Mouse (Mus musculus) stomach, embryonic 14.5 days (tissue): ENCODE data around the gene Hyal3. TPM values are rescaled to one million over a fixed set of nuclear protein-coding genes. Genes with fewer than 3 reads are reported as not detected.

Experiments used
- ATAC-seq: fragments of 200-750 bp; cut with Nextera tagmentation; 2 replicates; pipeline ENCODE4 v1.8.0; 2017; ENCODE audit warnings: low read depth, moderate TSS enrichment; ENCODE audit not compliant: insufficient number of reproducible peaks, insufficient read depth, low FRiP score
- H3K27ac ChIP-seq: fragments of 300-500 bp; sonication (generic); 2 replicates; pipeline ENCODE4 v1.5.1; 2014; ENCODE audit warnings: mild to moderate bottlenecking, low read length, moderate library complexity, mixed read lengths
- H3K27me3 ChIP-seq: fragments of 300-500 bp; sonication (generic); 2 replicates; pipeline ENCODE4 v1.6.1; 2014; ENCODE audit warnings: low read length, control low read depth, mixed read lengths; ENCODE audit not compliant: control insufficient read depth, insufficient read depth
- H3K36me3 ChIP-seq: fragments of 300-500 bp; sonication (generic); 2 replicates; pipeline ENCODE4 v1.6.1; 2014; ENCODE audit warnings: mild to moderate bottlenecking, control low read depth, low read length, moderate library complexity, mixed read lengths; ENCODE audit not compliant: control insufficient read depth, insufficient read depth
- H3K4me1 ChIP-seq: fragments of 300-500 bp; sonication (generic); 2 replicates; pipeline ENCODE4 v1.6.1; 2014; ENCODE audit warnings: low read length, control low read depth, mixed read lengths; ENCODE audit not compliant: control insufficient read depth, insufficient read depth
- H3K4me2 ChIP-seq: fragments of 300-500 bp; sonication (generic); replicated peaks from 2 replicates; pipeline ENCODE4 v1.6.1; 2014; ENCODE audit warnings: low read depth, low read length, control low read depth
- H3K4me3 ChIP-seq: fragments of 300-500 bp; sonication (generic); 2 replicates; pipeline ENCODE4 v1.5.1; 2014; ENCODE audit warnings: low read depth, low read length, control low read depth
- H3K9ac ChIP-seq: fragments of 300-500 bp; sonication (generic); replicated peaks from 2 replicates; pipeline ENCODE4 v1.6.1; 2014; ENCODE audit warnings: low read depth, mild to moderate bottlenecking, control low read depth, low read length, moderate library complexity, mixed read lengths
- H3K9me3 ChIP-seq: fragments of 300-500 bp; sonication (generic); 2 replicates; pipeline ENCODE4 v1.6.1; 2016; ENCODE audit warnings: low read depth, low read length, control low read depth; ENCODE audit not compliant: control insufficient read depth
- WGBS: fragments of 180-500 bp; shearing (Covaris S2); extraction: QIAGEN DNeasy Blood & Tissue Kit; methylation state at CpG from one replicate; pipeline ENCODE4 v1.1.7; 2014; 5-methylcytosine and 5-hydroxymethylcytosine counted together
- polyA plus RNA-seq: library from polyadenylated mRNA; unstranded; fragments of >200 nt; fragmentation: Nextera tagmentation; extraction: Ambion mirVana; gene quantifications from 2 replicates; pipeline ENCODE4 v1.2.1, GENCODE M21; 2014

Gene Hyal3
- polyA plus RNA-seq, 1 experiment from 2014 or later, result 1.4 TPM

DNA sequence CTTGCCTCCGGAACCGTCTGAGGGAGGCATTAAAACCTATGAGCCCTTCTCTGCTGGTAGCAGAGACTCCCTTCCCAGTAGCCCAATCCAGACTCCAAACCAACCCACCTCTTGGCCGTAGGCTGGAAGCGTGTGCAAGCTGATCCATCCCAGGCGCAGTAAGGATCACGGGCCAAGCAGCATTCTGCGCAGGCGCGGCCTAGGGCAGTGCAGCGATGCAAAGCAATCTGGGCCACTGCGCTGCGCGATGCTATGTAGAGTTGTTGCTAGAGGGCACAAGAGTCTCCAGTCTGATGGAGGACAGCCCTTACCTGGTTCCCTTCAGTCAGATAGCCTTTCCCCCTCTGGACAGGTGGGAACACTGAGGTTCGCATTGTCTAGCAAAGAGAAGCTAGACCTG lies 19.2 kb downstream of the Hyal3 start:
- Histone ChIP-seq H3K9ac (no peak overlapping the region), H3K4me1 (0 out of 2 replicates have a peak, but pooled peaks cover 8% of the 10 kb centered on the region), H3K27ac (no peak overlapping the region), H3K36me3 (0 out of 2 replicates have a peak, but pooled peaks cover 3% of the 10 kb centered on the region), H3K9me3 (no peaks in the 10 kb centered on the region), H3K4me2 (no peak overlapping the region), H3K27me3 (no peaks in the 10 kb centered on the region), H3K4me3 (no peak overlapping the region)
- no peak for ATAC-seq
- 65% methylated on average over 14 of the region's 14 CpGs for WGBS

DNA sequence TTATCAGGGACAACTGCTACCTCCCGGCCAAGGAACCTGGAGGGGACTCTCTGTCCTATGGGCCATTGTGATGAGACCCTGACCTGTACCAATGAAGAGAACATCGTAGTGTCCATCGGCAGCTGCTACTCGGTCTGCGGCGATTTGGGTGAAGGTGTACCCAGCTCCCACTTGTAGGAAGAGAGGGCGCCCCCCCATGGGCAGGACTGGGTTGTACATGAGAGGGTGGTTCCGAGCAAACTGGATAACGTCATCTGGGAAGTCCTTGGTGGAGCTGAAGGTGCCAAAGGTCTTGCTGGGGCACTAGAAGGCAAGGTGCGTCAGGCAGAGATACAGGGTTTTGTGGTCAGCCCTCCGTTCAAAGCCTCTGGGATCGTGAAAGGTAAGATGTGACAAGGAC lies 20.1 kb downstream of the Hyal3 start:
- Histone ChIP-seq H3K27me3 (no peaks in the 10 kb centered on the region), H3K36me3 (0 out of 2 replicates have a peak, but pooled peaks cover 3% of the 10 kb centered on the region), H3K4me2 (no peak overlapping the region), H3K4me3 (no peak overlapping the region), H3K9ac (no peak overlapping the region), H3K27ac (no peak overlapping the region), H3K4me1 (0 out of 2 replicates have a peak, but pooled peaks cover 8% of the 10 kb centered on the region), H3K9me3 (no peaks in the 10 kb centered on the region)
- WGBS, result 77% methylated on average over 12 of the region's 12 CpGs
- no peak for ATAC-seq

DNA sequence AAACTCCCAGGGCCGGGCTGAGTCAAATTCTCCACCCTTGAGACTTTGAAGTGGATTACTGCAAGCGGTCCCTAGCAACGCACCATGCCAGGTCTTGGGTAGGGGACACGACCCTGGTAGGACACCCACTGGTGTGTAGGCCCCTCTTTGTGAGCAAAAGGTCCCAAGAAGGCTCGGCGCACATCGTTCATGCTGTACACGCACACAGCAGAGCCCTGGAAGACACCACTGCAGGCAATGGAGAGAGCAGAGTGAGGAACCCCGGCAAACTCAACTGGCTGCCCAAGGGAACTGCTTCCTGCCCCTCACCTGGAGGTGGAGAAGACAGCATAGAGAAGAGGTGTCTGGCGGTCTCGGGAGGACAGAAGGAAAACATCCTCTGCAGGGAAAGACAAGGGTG lies 20.7 kb downstream of the Hyal3 start:
- Histone ChIP-seq H3K4me1 (peaks cover 9% of the 10 kb centered on the region; the same call in 1 of the 2 replicates), H3K27ac (no peak overlapping the region), H3K36me3 (no peaks in the 10 kb centered on the region), H3K9me3 (no peaks in the 10 kb centered on the region), H3K4me3 (no peak overlapping the region), H3K27me3 (no peaks in the 10 kb centered on the region), H3K9ac (no peak overlapping the region), H3K4me2 (no peak overlapping the region)
- no peak for ATAC-seq
- 85% methylated on average over 11 of the region's 11 CpGs for WGBS

DNA sequence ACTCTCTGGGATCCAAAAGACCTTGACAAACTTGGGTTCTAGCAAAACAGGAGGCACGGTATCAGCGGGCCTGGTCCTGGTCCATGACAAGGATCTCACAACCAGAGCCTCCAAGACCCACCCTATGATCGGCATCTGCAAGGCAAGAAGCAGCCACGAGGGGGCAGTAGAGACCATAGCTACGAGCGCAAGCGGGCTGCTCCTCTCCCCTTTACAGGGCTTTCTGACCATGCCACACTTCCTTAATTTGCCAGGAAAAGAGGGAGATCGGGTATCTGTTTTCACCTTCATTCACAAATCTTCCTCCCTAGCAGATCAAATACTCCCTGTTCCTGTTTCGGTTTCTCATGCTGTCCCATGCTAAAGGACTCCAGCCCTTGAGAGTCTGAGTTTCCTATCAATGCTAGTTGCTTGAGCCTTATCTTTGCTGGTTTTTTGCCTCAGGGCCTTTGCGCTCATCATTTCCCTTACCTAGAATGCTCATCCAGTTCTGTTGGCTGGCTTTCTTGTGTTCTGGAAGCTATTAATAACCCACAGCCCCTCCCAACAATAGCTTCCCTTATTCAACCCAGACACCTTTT lies 21.5 kb downstream of the Hyal3 start:
- Histone ChIP-seq H3K4me3 (no peak overlapping the region), H3K9me3 (no peaks in the 10 kb centered on the region), H3K4me1 (peaks cover 17% of the 10 kb centered on the region; the same call in 1 of the 2 replicates), H3K9ac (no peak overlapping the region; the same call in 1 of the 2 replicates), H3K4me2 (no peak overlapping the region), H3K36me3 (no peaks in the 10 kb centered on the region), H3K27me3 (no peaks in the 10 kb centered on the region), H3K27ac (no peak overlapping the region)
- no peak for ATAC-seq
- WGBS, result 11% methylated on average over 10 of the region's 10 CpGs

DNA sequence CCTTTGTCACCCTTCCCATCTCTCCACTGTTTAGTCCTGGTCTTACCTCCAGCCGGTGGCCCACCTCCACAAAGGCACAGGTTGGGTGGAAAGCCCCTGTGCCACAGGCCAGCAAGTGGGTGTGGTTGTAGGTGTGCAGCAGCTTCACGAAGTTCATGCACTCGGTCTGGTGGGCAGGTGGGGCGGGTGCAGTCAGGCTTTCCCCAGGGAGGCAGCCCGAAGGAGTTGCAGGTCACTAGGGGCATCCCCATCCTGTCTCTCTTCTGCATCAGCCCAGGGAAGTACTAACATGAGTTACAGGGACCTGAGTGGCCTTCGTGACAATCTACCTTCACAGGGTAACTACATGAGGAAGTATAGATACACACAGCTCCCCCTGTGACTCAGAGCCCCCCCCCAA lies 22.6 kb downstream of the Hyal3 start:
- peaks cover 22% of the 10 kb centered on the region; the same call in 1 of the 2 replicates for H3K4me1 ChIP-seq
- no peak overlapping the region for H3K9ac ChIP-seq
- H3K4me2 ChIP-seq, result no peak overlapping the region
- no peak overlapping the region for H3K4me3 ChIP-seq
- WGBS, result 68% methylated on average over 6 of the region's 6 CpGs
- no peaks in the 10 kb centered on the region for H3K36me3 ChIP-seq
- no peaks in the 10 kb centered on the region for H3K9me3 ChIP-seq
- ATAC-seq, result no peak
- no peak overlapping the region for H3K27ac ChIP-seq
- no peaks in the 10 kb centered on the region for H3K27me3 ChIP-seq

DNA sequence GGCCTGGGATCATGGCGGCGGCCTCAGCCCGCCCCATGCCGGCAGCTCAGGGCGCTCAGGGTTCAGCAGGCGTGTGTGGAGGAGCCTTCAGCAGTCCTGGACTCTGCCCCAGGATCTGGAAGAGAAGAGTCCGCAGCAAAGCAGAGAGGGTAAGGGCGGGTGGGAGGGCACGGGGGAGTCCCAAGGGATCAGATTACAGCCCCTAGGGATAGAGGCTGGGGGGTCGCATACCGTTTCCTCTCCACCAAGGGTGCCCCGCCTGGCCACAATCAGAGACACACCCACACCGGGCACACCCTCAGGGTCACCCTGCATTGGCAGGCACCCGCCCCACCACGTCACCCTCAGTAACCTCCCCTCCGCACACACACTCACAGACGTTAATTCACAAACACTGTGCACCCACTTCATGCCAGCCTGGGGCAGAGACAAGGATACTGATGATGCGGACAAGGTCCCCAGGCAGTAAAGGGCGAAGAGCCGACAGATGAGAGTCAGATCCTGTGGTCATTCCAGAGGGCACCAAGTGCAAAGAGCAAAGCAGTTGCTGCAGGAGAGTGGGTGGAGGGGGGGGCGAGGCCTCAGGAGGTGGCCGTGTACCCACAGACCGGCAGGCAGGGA lies 24.5 kb downstream of the Hyal3 start:
- H3K9ac ChIP-seq, result no peak overlapping the region

DNA sequence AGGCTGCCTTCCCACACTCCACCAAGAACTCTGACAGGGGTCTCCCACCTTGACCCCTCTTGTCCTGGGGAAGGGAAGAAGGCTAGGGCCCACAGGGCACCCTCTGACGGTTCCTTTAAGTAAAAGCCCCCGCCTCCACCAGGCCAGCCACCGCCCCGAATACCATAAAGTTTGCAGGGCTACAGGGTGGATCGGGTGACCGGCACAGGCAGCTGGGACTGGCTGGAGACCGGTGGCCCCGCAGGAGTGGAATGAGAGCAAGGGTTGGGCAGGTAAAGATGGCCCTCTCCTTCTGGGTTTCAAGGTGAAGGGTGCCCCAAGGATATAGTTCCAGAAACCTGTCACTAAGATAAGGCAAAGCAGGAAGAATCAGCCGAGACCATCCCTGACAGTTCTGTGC lies 26.0 kb downstream of the Hyal3 start:
- Histone ChIP-seq H3K4me2 (peak overlapping the region; percentile 22; the same call in 1 of the 2 replicates), H3K27me3 (no peaks in the 10 kb centered on the region), H3K4me3 (no peak overlapping the region), H3K9me3 (no peaks in the 10 kb centered on the region), H3K36me3 (no peaks in the 10 kb centered on the region), H3K4me1 (peaks cover 36% of the 10 kb centered on the region; the same call in 1 of the 2 replicates), H3K9ac (no peak overlapping the region), H3K27ac (peak overlapping the region; percentile 56; the same call in 1 of the 2 replicates)
- 12% methylated on average over 9 of the region's 9 CpGs for WGBS
- no peak for ATAC-seq

More for the DNA sequence above, 24.5 kb downstream of the Hyal3 start:
- peaks cover 31% of the 10 kb centered on the region; the same call in 1 of the 2 replicates for H3K4me1 ChIP-seq
- ATAC-seq, result peak; percentile 54
- H3K36me3 ChIP-seq, result no peaks in the 10 kb centered on the region
- H3K4me3 ChIP-seq, result peak overlapping the region; percentile 20
- 31% methylated on average over 23 of the region's 23 CpGs for WGBS
- peak overlapping the region; percentile 37 for H3K4me2 ChIP-seq
- no peaks in the 10 kb centered on the region for H3K27me3 ChIP-seq
- H3K27ac ChIP-seq, result peak overlapping the region; percentile 64
- no peaks in the 10 kb centered on the region for H3K9me3 ChIP-seq

DNA sequence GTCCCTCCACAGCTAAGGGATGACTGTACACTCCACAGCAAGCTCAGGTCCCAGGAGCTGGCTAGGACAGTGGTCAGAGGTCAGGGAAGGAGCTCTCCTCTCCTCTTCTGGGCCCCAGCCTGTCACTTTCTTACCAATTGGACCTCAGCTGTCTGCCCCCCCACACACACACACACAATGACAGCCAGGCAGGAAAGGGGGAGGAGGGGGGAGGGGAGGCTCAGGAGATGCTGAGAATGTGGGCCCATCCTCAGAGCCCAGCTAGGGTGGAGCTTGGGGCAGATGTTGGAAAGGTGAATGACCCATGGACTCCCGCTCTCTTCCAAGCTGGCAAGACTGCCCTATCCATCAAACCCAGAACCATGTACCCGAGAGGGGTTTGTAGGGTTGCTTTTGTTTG lies 26.4 kb downstream of the Hyal3 start:
- Histone ChIP-seq H3K36me3 (no peaks in the 10 kb centered on the region), H3K27ac (no peak overlapping the region), H3K9me3 (no peaks in the 10 kb centered on the region), H3K27me3 (no peaks in the 10 kb centered on the region), H3K4me1 (peaks cover 38% of the 10 kb centered on the region; the same call in 1 of the 2 replicates), H3K4me3 (no peak overlapping the region), H3K4me2 (peak overlapping the region; percentile 22; the same call in 1 of the 2 replicates), H3K9ac (no peak overlapping the region)
- 55% methylated on average over 2 of the region's 2 CpGs for WGBS
- ATAC-seq, result no peak
